Mouse (Mus musculus) midbrain, postnatal 0 days (tissue): ENCODE results near the gene Ccdc141. TPM values are rescaled to one million over a fixed set of nuclear protein-coding genes. Genes with fewer than 3 reads are reported as not detected.
A peak's percentile ranks its signal among the peaks of the same experiment; 100 is the strongest.

Experiments used
- ATAC-seq: fragments of 200-750 bp; cut with Nextera tagmentation; 2 replicates; pipeline ENCODE4 v1.8.0; 2017; ENCODE audit warnings: moderate number of reproducible peaks, mild to moderate bottlenecking, moderate TSS enrichment, moderate library complexity; ENCODE audit not compliant: low FRiP score
- DNase-seq: peaks from one replicate; pipeline ENCODE4 v3.0.0-alpha.2; 2015; ENCODE audit warnings: low spot score
- H3K27ac ChIP-seq: fragments of 300-500 bp; sonication (generic); 2 replicates; pipeline ENCODE4 v1.5.1; 2014; ENCODE audit warnings: low read depth, mild to moderate bottlenecking, low read length, mixed read lengths
- H3K27me3 ChIP-seq: fragments of 300-500 bp; sonication (generic); 2 replicates; pipeline ENCODE4 v1.6.1; 2014; ENCODE audit warnings: low read length, control low read depth, mixed read lengths; ENCODE audit not compliant: insufficient read depth
- H3K36me3 ChIP-seq: fragments of 300-500 bp; sonication (generic); 2 replicates; pipeline ENCODE4 v1.6.1; 2014; ENCODE audit warnings: low read length, control low read depth, mixed read lengths; ENCODE audit not compliant: insufficient read depth
- H3K4me1 ChIP-seq: fragments of 300-500 bp; sonication (generic); 2 replicates; pipeline ENCODE4 v1.6.1; 2014; ENCODE audit warnings: mild to moderate bottlenecking, control low read depth, antibody characterized with exemption, low read length, mixed read lengths; ENCODE audit not compliant: insufficient read depth
- H3K4me2 ChIP-seq: fragments of 300-500 bp; sonication (generic); 2 replicates; pipeline ENCODE4 v1.6.1; 2014; ENCODE audit warnings: low read depth, mild to moderate bottlenecking, low read length, mixed read lengths; ENCODE audit not compliant: poor library complexity, severe bottlenecking
- H3K4me3 ChIP-seq: fragments of 300-500 bp; sonication (generic); 2 replicates; pipeline ENCODE4 v1.5.1; 2014; ENCODE audit warnings: low read depth, mild to moderate bottlenecking, low read length, moderate library complexity
- H3K9ac ChIP-seq: fragments of 300-500 bp; sonication (generic); replicated peaks from 2 replicates; pipeline ENCODE4 v1.6.1; 2014; ENCODE audit warnings: mild to moderate bottlenecking, low read length, moderate library complexity, mixed read lengths; ENCODE audit not compliant: poor library complexity, severe bottlenecking
- H3K9me3 ChIP-seq: fragments of 300-500 bp; sonication (generic); 2 replicates; pipeline ENCODE4 v1.6.1; 2016; ENCODE audit warnings: low read length, control low read depth
- CTCF ChIP-seq: IDR thresholded peaks from 2 replicates; pipeline ENCODE4 v1.5.1; 2016; ENCODE audit warnings: antibody characterized with exemption, mild to moderate bottlenecking
- WGBS: fragments of 180-500 bp; shearing (Covaris S2); extraction: QIAGEN DNeasy Blood & Tissue Kit; methylation state at CpG from one replicate; pipeline ENCODE4 v1.1.7; 2014; 5-methylcytosine and 5-hydroxymethylcytosine counted together
- polyA plus RNA-seq: library from polyadenylated mRNA; unstranded; fragments of >200 nt; fragmentation: Nextera tagmentation; extraction: Ambion mirVana; gene quantifications from 2 replicates; pipeline ENCODE4 v1.2.1, GENCODE M21; 2015
- total RNA-seq: library from RNA; depleted of rRNA; stranded (reverse); fragments of >200 nt; gene quantifications from 2 replicates; pipeline ENCODE4 v1.2.3, GENCODE M21; 2014

Ccdc141 gene
- total and polyA plus RNA-seq, 2 experiments from 2014 or later, result 7.1 to 7.9 TPM

DNA sequence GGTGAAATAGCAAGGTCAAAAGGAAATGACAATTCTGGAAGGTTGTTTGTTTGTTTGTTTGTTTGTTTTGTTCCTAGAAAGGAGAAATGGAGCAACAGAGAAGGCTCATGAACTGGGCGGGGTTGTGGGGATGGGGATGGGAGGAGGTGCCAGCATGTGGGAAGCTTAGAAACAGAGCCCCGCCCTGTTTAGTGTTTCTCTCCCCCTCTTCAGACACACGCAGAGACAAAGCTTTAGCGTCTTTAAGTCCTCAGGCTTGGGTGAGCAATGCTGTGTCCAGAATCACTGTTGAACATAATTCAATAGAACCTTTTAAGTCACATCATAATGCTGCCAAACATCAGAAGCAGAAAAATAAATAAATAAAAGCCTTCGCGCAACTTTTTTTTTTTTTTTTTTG lies 96.1 kb downstream of the Ccdc141 start:
- no peak for TF ChIP-seq CTCF
- H3K4me2 ChIP-seq, result no peak overlapping the region
- no peaks in the 10 kb centered on the region for H3K9me3 ChIP-seq
- H3K4me1 ChIP-seq, result 0 out of 2 replicates have a peak, but pooled peaks cover 3% of the 10 kb centered on the region
- DNase-seq (no peak), ATAC-seq (no peak)
- WGBS, result 25% methylated on average over 6 of the region's 6 CpGs
- 0 out of 2 replicates have a peak overlapping the region, but pooled peaks have one; percentile 26 for H3K27ac ChIP-seq
- no peak overlapping the region for H3K4me3 ChIP-seq
- no peaks in the 10 kb centered on the region for H3K36me3 ChIP-seq
- H3K9ac ChIP-seq, result no peak overlapping the region
- H3K27me3 ChIP-seq, result no peaks in the 10 kb centered on the region

DNA sequence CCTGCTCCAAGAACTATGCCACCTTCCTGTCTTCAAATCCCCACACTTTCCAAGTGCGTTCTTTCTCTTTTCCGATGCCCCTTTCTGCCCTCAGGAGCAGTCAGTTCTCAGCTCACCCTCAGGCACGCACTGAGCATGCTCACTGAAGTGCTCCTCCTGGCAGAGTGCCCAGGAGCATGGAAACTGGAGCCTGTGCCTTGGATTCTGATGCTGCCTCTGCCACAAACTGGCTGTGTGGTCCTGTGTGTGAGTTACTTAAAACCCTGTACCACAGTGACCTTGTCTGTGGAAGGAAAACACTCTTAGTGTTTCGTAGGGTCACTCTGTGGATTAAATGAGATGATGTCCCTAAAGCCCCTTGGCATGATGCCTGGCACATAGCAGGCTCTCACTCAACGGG lies 96.5 kb downstream of the Ccdc141 start:
- Histone ChIP-seq H3K4me1 (0 out of 2 replicates have a peak, but pooled peaks cover 3% of the 10 kb centered on the region), H3K9me3 (no peaks in the 10 kb centered on the region), H3K27me3 (no peaks in the 10 kb centered on the region), H3K36me3 (no peaks in the 10 kb centered on the region), H3K9ac (no peak overlapping the region), H3K4me2 (no peak overlapping the region), H3K27ac (0 out of 2 replicates have a peak overlapping the region, but pooled peaks have one; percentile 26), H3K4me3 (no peak overlapping the region)
- WGBS, result 36% methylated on average over 5 of the region's 5 CpGs
- no peak for TF ChIP-seq CTCF
- no peak for DNase-seq
- no peak for ATAC-seq

DNA sequence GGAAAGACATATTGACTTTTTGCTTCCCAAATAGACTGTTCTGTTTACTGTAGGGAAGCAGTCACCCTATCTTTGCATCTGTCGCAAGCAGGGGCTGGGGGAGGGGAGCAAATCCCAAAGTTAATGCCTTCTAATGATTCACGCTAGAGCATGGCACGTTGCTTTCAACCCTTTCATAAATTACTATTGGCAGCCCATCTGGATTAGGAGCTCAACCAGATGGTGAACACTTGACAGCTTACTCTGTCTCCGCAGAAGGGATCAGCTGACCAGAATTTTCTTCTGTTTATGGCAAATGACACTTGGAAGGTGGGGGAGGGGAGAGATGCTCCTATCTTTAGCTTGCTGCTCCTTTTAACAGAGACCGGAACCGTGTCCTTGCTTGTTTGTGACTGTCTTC lies 105.1 kb downstream of the Ccdc141 start:
- Histone ChIP-seq H3K4me3 (no peak overlapping the region), H3K4me2 (no peak overlapping the region), H3K9me3 (no peaks in the 10 kb centered on the region), H3K9ac (no peak overlapping the region), H3K27me3 (no peaks in the 10 kb centered on the region), H3K4me1 (no peaks in the 10 kb centered on the region), H3K36me3 (no peaks in the 10 kb centered on the region), H3K27ac (no peak overlapping the region)
- 26% methylated on average over 6 of the region's 6 CpGs for WGBS
- DNase-seq (peak; percentile 85), ATAC-seq (peak; percentile 56; the same call in 1 of the 2 replicates)
- TF ChIP-seq CTCF, result no peak

DNA sequence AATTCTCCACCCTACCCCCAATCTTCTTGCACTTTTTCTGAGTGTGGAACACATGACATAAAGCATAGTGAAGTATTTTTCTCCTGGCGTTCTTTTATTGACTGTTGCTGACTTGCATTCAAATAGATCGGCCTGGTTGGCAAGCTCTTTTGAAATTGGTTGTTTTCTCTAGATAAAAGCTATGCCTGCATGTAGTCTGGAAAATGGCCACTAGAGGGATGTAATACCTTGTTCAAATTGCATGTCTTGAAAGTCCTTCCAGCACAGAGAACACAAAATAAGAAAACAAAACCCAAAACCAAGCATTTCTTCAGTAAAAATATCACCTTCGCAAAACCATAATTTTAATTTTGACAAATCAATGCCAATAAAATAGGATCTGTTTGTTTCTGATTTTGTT lies 108.6 kb downstream of the Ccdc141 start:
- WGBS, result 29% methylated on average over 3 of the region's 3 CpGs
- no peak overlapping the region for H3K9ac ChIP-seq
- 0 out of 2 replicates have a peak, but pooled peaks have one; percentile 48 for ATAC-seq

DNA sequence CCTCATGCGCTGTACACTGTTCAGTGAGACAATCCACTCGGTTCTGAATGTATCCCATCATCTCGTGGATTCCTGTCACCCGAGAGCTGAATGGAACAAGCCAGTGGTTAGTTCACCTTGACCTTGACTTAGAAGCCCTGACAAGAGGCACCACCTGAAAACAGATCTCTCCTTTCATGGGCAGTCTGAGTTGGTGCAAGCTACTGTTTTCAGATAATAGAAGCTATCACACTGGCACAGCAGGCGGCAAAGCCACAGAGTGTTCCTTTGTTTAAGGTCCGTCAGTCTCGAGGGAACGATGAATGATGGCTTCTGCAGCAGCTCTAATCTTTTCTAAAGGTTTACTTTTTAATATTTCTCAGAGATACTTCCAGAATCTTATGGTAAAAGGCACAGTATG lies 110.8 kb downstream of the Ccdc141 start:
- no peaks in the 10 kb centered on the region for H3K36me3 ChIP-seq
- DNase-seq (no peak), ATAC-seq (no peak)
- no peaks in the 10 kb centered on the region for H3K27me3 ChIP-seq
- H3K4me2 ChIP-seq, result no peak overlapping the region
- no peak overlapping the region for H3K27ac ChIP-seq
- H3K9me3 ChIP-seq, result no peaks in the 10 kb centered on the region
- whole genome bisulfite sequencing, result 20% methylated on average over 8 of the region's 8 CpGs
- H3K4me3 ChIP-seq, result no peak overlapping the region
- TF ChIP-seq CTCF, result no peak
- no peak overlapping the region for H3K9ac ChIP-seq
- H3K4me1 ChIP-seq, result peaks cover 4% of the 10 kb centered on the region; the same call in 1 of the 2 replicates

More for the DNA sequence above, 108.6 kb downstream of the Ccdc141 start:
- TF ChIP-seq CTCF, result peak; percentile 89
- Histone ChIP-seq H3K27ac (no peak overlapping the region), H3K9me3 (no peaks in the 10 kb centered on the region), H3K27me3 (no peaks in the 10 kb centered on the region), H3K4me2 (no peak overlapping the region), H3K36me3 (no peaks in the 10 kb centered on the region), H3K4me1 (no peaks in the 10 kb centered on the region), H3K4me3 (no peak overlapping the region)
- DNase-seq, result peak; percentile 89

DNA sequence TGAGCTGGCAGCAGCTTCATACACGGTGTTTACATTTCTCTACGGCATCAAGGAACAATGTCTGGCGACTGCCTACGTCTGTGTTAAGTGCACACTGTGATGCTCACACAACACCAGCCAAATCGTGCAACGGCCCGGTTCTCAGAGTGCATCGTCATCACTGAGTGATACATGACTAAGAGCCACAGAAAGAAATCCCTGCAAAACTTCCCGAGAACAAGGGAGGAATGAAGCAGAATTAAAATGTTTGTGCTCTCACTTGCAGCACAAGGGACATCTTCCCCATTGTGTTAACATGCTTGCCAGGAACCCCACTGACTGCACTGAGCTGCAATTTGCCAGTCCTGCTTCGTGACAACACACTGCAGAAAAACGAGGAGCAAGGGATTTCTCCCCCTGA lies 114.1 kb downstream of the Ccdc141 start:
- Histone ChIP-seq H3K27ac (no peak overlapping the region), H3K4me3 (no peak overlapping the region), H3K36me3 (no peaks in the 10 kb centered on the region), H3K4me1 (peaks cover 4% of the 10 kb centered on the region; the same call in 1 of the 2 replicates), H3K4me2 (no peak overlapping the region), H3K9ac (no peak overlapping the region), H3K9me3 (no peaks in the 10 kb centered on the region), H3K27me3 (no peaks in the 10 kb centered on the region)
- ATAC-seq (no peak), DNase-seq (peak; percentile 63)
- no peak for TF ChIP-seq CTCF
- 14% methylated on average over 11 of the region's 11 CpGs for WGBS
